Mouse (Mus musculus) C2C12 (cell line): Measurements from ENCODE around the gene Mybphl.

ENCODE experiments used
- CTCF ChIP-seq: IDR thresholded peaks from one replicate; pipeline ENCODE4 v1.5.1; 2011; ENCODE audit not compliant: control insufficient read depth, insufficient read depth, insufficient read length
- USF1 ChIP-seq: IDR thresholded peaks from one replicate; pipeline ENCODE4 v1.6.1; 2011; ENCODE audit warnings: low read depth, mild to moderate bottlenecking, control low read depth, moderate library complexity

DNA sequence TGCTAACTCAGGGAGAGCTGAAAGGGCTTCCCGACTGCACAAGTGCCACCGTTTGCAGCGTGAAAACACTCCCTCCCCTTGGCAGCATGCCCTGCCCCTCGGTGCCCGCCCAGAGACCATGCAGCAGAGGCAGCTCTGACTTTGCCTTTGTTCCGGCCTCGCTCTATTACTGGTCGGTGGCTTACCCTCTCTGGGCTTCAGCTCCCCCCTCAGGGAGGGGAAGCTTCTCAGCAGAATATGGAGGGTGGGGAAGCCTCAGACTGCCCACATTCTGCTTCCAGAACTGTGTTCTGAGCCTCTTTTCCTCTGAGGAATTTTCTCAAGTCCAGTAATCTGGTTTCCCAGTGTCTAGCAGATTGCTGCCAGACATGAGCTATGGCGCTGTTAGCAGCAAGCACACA lies 36.3 kb upstream of the Mybphl start:
- TF ChIP-seq CTCF (no peak), USF1 (no peak)
